Mouse (Mus musculus): Measurements from ENCODE around the gene Ftsj3. TPM values are rescaled to one million over a fixed set of nuclear protein-coding genes. Genes with fewer than 3 reads are reported as not detected.

Gene Ftsj3
- total and polyA plus RNA-seq, 2 experiments: 13.8 to 20.7 TPM

DNA sequence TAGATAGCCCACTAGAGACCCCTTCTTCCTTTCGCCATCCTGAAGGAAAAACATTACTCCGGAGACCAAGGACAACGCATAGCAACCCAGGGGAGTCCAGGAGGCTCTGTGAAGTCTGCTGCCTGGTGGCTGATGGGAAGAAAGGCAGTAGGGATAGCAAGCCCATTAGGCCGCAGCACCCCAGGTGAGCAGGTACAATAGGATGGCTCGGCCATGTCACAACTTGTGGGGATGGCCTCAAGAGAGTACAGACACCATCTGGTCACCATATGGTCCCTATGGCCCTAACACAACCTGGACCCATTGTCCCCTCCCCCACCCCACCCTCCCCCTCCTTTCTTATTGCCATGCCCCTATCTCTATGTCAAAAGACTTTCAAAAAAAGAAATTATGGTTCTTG lies 12.0 kb upstream of the Ftsj3 start:
- H3K36me3 ChIP-seq (ENCODE audit: control insufficient read depth, insufficient read depth, low read length): peaks cover 38% of the 10 kb centered on the region
- TF ChIP-seq POLR2A (IDR thresholded peaks at IDR 0.05; ENCODE audit: extremely low read depth, insufficient read depth, low read length) (no peak), CTCF (IDR thresholded peaks at IDR 0.05; ENCODE audit: low read depth, low read length) (peak; percentile 24; the same call in 1 of the 2 replicates)
- peak overlapping the region; percentile 56 for H3K4me3 ChIP-seq (ENCODE audit: insufficient read depth, low read depth, low read length)
- no peak for DNase-seq (ENCODE audit: extremely low read depth, low read depth, low spot score)
- H3K27ac ChIP-seq (replicated peaks; ENCODE audit: insufficient read depth, low read depth, low read length): peak overlapping the region; percentile 94
- peak overlapping the region; percentile 64 for H3K9ac ChIP-seq (ENCODE audit: low read depth, low read length)
- H3K79me2 ChIP-seq (ENCODE audit: control insufficient read depth, insufficient read depth, low read length): peaks cover 15% of the 10 kb centered on the region; the same call in 1 of the 2 replicates
- no peaks in the 10 kb centered on the region for H3K27me3 ChIP-seq (ENCODE audit: control insufficient read depth, insufficient read depth, low read length)
- H3K4me1 ChIP-seq (ENCODE audit: control insufficient read depth, insufficient read depth, low read length): peaks cover 26% of the 10 kb centered on the region
- 45% methylated on average over 5 of the region's 5 CpGs for WGBS

DNA sequence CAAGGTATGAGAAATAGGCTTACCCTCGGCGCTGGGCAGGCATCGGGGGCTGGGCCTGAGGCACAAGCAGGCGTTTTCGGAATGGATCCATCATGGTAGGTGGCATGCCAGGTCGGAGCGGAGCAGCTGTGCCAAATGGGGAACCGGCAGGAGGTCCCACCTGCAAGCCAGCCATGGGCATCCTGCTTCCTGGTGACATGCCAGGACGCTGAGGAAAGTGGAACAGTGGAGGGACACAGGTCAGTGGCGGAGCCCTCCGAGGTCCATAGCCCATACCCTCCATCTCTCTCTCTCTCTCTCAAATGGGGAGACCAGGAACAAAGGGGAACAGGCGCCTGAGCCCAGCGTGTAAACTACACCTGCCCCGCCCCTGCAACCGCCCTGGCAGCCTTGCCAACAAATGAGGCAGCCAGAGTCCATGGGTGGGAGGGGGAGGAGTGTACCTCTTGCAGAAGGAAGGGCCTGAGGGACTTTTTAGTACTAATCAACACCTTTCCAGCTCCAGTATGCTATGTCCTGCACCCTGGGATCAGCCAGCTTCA lies 11.5 kb upstream of the Ftsj3 start:
- peak overlapping the region; percentile 56 for H3K4me3 ChIP-seq (ENCODE audit: insufficient read depth, low read depth, low read length)
- H3K36me3 ChIP-seq (ENCODE audit: control insufficient read depth, insufficient read depth, low read length): peaks cover 41% of the 10 kb centered on the region
- peak overlapping the region; percentile 94 for H3K27ac ChIP-seq (replicated peaks; ENCODE audit: insufficient read depth, low read depth, low read length)
- TF ChIP-seq CTCF (IDR thresholded peaks at IDR 0.05; ENCODE audit: low read depth, low read length) (no peak), POLR2A (IDR thresholded peaks at IDR 0.05; ENCODE audit: extremely low read depth, insufficient read depth, low read length) (no peak)
- peak overlapping the region; percentile 53 for H3K9ac ChIP-seq (ENCODE audit: low read depth, low read length)
- peaks cover 26% of the 10 kb centered on the region for H3K4me1 ChIP-seq (ENCODE audit: control insufficient read depth, insufficient read depth, low read length)
- peak; percentile 88 for DNase-seq (ENCODE audit: extremely low read depth, low read depth, low spot score)
- no peaks in the 10 kb centered on the region for H3K27me3 ChIP-seq (ENCODE audit: control insufficient read depth, insufficient read depth, low read length)
- 27% methylated on average over 15 of the region's 15 CpGs for WGBS
- peaks cover 15% of the 10 kb centered on the region; the same call in 1 of the 2 replicates for H3K79me2 ChIP-seq (ENCODE audit: control insufficient read depth, insufficient read depth, low read length)

DNA sequence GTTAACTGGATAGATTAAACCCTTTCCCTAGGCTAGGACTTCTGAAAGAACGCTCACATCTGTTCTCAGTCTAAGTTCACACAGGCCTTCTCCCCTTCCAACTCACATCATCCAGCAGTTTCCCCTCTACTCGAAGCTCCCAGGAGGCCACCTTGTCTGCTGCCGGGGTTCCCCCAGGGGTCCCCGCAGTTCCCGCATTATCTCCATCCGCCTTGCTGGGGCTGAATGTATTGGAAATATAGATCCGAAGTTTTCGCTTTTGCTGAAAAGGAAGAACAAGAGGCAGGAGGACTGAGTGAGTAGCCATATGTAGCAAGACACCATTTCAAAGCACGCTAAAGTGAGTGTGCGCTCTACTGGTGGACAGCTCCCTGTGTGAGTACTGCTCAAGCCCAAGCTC lies 10.6 kb upstream of the Ftsj3 start:
- Histone ChIP-seq H3K36me3 (ENCODE audit: control insufficient read depth, insufficient read depth, low read length) (peaks cover 43% of the 10 kb centered on the region), H3K27ac (replicated peaks; ENCODE audit: insufficient read depth, low read depth, low read length) (no peak overlapping the region), H3K27me3 (ENCODE audit: control insufficient read depth, insufficient read depth, low read length) (no peaks in the 10 kb centered on the region), H3K4me1 (ENCODE audit: control insufficient read depth, insufficient read depth, low read length) (peaks cover 26% of the 10 kb centered on the region), H3K4me3 (ENCODE audit: insufficient read depth, low read depth, low read length) (no peak overlapping the region), H3K9ac (ENCODE audit: low read depth, low read length) (no peak overlapping the region), H3K79me2 (ENCODE audit: control insufficient read depth, insufficient read depth, low read length) (peaks cover 15% of the 10 kb centered on the region; the same call in 1 of the 2 replicates)
- WGBS: 94% methylated on average over 10 of the region's 10 CpGs
- no peak for DNase-seq (ENCODE audit: extremely low read depth, low read depth, low spot score)
- TF ChIP-seq CTCF (IDR thresholded peaks at IDR 0.05; ENCODE audit: low read depth, low read length): no peak
- no peak for TF ChIP-seq POLR2A (IDR thresholded peaks at IDR 0.05; ENCODE audit: extremely low read depth, insufficient read depth, low read length)

DNA sequence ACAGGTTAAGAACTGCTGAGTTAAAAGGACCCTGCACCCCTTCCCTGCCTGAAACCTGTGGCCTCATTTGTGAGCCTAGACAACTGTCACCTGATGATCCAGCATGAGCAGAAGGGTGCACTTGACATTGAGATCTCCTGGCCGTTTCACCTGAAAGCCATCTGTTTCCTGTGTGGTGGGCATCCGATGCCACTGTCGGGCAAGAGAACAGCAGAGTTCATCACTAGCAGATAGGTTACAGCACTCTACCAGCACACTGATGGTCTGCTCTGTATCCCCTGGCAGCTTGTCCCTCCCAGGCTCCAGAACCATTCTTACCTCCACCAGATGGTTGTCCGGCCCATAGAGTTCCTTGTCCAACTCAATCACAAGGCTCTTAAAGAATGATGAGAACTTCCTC lies 9.7 kb upstream of the Ftsj3 start:
- H3K4me3 ChIP-seq (ENCODE audit: insufficient read depth, low read depth, low read length): no peak overlapping the region
- 85% methylated on average over 4 of the region's 4 CpGs for WGBS
- H3K27me3 ChIP-seq (ENCODE audit: control insufficient read depth, insufficient read depth, low read length): no peaks in the 10 kb centered on the region
- H3K36me3 ChIP-seq (ENCODE audit: control insufficient read depth, insufficient read depth, low read length): peaks cover 43% of the 10 kb centered on the region
- TF ChIP-seq POLR2A (IDR thresholded peaks at IDR 0.05; ENCODE audit: extremely low read depth, insufficient read depth, low read length) (no peak), CTCF (IDR thresholded peaks at IDR 0.05; ENCODE audit: low read depth, low read length) (no peak)
- peaks cover 22% of the 10 kb centered on the region for H3K4me1 ChIP-seq (ENCODE audit: control insufficient read depth, insufficient read depth, low read length)
- peaks cover 12% of the 10 kb centered on the region; the same call in 1 of the 2 replicates for H3K79me2 ChIP-seq (ENCODE audit: control insufficient read depth, insufficient read depth, low read length)
- H3K9ac ChIP-seq (ENCODE audit: low read depth, low read length): no peak overlapping the region
- no peak overlapping the region for H3K27ac ChIP-seq (replicated peaks; ENCODE audit: insufficient read depth, low read depth, low read length)
- no peak for DNase-seq (ENCODE audit: extremely low read depth, low read depth, low spot score)

DNA sequence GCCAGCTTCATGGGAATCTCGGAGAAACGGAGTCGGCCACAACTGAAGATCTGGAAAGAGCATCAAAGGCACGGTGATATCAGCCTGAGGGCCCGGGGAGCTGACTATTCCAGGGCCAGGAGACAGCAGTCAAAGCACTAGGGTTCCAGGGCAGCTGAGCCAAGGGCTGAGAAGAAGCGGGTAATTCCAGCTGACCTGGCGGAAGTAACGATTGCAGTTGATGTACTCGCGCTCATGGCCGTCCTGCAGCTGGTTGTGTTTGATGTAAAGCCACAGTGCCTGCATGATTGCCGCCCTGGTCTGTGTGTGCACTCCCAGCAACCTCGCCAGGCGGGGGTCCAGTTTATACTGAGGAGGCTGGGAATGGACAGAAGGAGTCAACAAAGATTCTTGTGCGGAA lies 9.1 kb upstream of the Ftsj3 start:
- DNase-seq (ENCODE audit: extremely low read depth, low read depth, low spot score): no peak
- Histone ChIP-seq H3K27ac (replicated peaks; ENCODE audit: insufficient read depth, low read depth, low read length) (no peak overlapping the region), H3K9ac (ENCODE audit: low read depth, low read length) (no peak overlapping the region), H3K36me3 (ENCODE audit: control insufficient read depth, insufficient read depth, low read length) (peaks cover 43% of the 10 kb centered on the region), H3K27me3 (ENCODE audit: control insufficient read depth, insufficient read depth, low read length) (no peaks in the 10 kb centered on the region), H3K4me1 (ENCODE audit: control insufficient read depth, insufficient read depth, low read length) (peaks cover 17% of the 10 kb centered on the region), H3K4me3 (ENCODE audit: insufficient read depth, low read depth, low read length) (no peak overlapping the region), H3K79me2 (ENCODE audit: control insufficient read depth, insufficient read depth, low read length) (peaks cover 6% of the 10 kb centered on the region; the same call in 1 of the 2 replicates)
- no peak for TF ChIP-seq POLR2A (IDR thresholded peaks at IDR 0.05; ENCODE audit: extremely low read depth, insufficient read depth, low read length)
- no peak for TF ChIP-seq CTCF (IDR thresholded peaks at IDR 0.05; ENCODE audit: low read depth, low read length)
- WGBS: 92% methylated on average over 15 of the region's 15 CpGs

DNA sequence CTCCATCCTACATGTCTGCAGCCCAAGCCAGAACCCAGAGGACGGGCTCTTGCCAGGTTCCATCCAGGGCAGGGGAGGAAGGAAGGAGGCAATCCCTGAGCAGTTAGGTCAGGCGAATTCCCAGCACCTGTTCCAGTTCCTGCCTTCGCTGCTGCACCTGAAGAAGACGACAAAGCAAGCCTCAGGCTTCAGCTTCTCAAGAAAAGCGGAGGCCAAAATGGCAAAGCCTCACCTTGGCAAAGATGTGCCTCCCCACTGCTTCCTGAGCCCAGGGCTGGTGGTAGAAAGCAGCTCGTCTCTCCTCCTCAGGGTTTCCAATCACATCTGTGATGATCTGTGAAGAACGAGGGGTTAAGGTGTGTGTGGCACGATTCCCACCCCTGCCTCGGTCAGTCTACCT lies 8.1 kb upstream of the Ftsj3 start:
- Histone ChIP-seq H3K79me2 (ENCODE audit: control insufficient read depth, insufficient read depth, low read length) (peaks cover 2% of the 10 kb centered on the region; the same call in 1 of the 2 replicates), H3K36me3 (ENCODE audit: control insufficient read depth, insufficient read depth, low read length) (peaks cover 43% of the 10 kb centered on the region), H3K27ac (replicated peaks; ENCODE audit: insufficient read depth, low read depth, low read length) (no peak overlapping the region), H3K4me1 (ENCODE audit: control insufficient read depth, insufficient read depth, low read length) (peaks cover 12% of the 10 kb centered on the region), H3K9ac (ENCODE audit: low read depth, low read length) (no peak overlapping the region), H3K27me3 (ENCODE audit: control insufficient read depth, insufficient read depth, low read length) (no peaks in the 10 kb centered on the region), H3K4me3 (ENCODE audit: insufficient read depth, low read depth, low read length) (no peak overlapping the region)
- DNase-seq (ENCODE audit: extremely low read depth, low read depth, low spot score): no peak
- no peak for TF ChIP-seq CTCF (IDR thresholded peaks at IDR 0.05; ENCODE audit: low read depth, low read length)
- TF ChIP-seq POLR2A (IDR thresholded peaks at IDR 0.05; ENCODE audit: extremely low read depth, insufficient read depth, low read length): no peak
- WGBS: 88% methylated on average over 9 of the region's 9 CpGs

All from liver, adult 2 months (tissue).